Mouse (Mus musculus): Measurements from ENCODE around the gene Mad1l1. TPM values are rescaled to one million over a fixed set of nuclear protein-coding genes. Genes with fewer than 3 reads are reported as not detected.

The Mad1l1 gene
- polyA plus RNA-seq, 1 experiment from 2014 or later: 34.7 TPM

DNA sequence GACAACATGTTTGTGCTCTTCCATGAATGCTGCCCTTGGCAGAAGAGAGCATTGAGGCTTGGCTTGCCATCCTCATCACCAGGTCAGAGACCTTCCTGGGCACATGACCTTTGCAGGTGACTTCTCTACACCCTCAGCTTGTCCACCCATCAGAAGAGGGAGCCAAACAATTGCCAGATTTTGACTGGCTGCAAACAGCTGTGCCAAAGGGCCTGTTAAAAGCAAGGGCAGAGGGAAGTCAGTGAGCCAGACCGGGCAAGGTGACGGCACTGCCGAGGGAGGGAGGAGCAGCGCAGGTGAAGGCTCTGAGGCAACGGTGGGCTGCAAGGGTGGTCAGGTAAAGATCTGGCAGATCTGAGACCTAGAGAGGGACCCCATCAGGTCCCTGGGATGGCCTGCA is 141.3 kb downstream of the Mad1l1 start:
- Histone ChIP-seq H3K4me2 (replicated peaks) (no peak overlapping the region), H3K4me3 (replicated peaks) (no peak overlapping the region), H3K27ac (no peak overlapping the region), H3K36me3 (no peaks in the 10 kb centered on the region), H3K9ac (no peak overlapping the region), H3K4me1 (replicated peaks) (no peaks in the 10 kb centered on the region), H3K9me3 (no peaks in the 10 kb centered on the region), H3K27me3 (replicated peaks) (no peaks in the 10 kb centered on the region)
- ATAC-seq: no peak
- WGBS: 93% methylated on average over 5 of the region's 5 CpGs

DNA sequence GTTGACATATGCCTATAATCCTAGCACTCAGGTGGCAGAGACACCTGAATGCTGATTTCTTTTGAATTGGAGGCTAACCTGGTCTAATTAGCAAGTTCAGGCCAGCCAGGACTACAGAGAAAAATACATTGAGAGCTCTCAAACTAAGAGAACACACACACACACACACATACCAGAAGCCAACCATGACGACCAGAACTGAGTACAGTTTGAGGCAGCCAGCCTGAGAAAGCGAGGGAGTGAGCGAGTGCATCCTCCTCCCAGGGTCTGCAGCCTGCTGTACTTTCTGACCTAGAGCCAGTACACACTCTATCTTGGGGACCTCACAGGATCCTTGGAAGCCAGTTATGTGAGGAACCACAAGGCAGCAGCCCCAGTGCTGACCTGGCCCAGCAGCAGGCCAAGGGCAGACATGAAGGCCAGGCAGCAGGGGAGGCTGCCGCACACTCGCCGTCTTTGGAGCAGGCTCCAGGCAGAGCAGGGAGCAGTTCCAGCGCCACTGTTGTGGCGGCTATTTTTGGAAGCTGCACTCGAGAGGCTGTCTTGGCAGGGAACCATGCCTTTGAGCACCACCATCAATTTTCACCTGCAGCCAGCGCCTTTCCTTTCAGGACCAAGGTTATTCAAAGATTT is 143.2 kb downstream of the Mad1l1 start:
- H3K4me1 ChIP-seq (replicated peaks): no peaks in the 10 kb centered on the region
- no peak overlapping the region for H3K4me3 ChIP-seq (replicated peaks)
- no peak for ATAC-seq
- no peak overlapping the region for H3K4me2 ChIP-seq (replicated peaks)
- H3K36me3 ChIP-seq: no peaks in the 10 kb centered on the region
- H3K27ac ChIP-seq: no peak overlapping the region
- 54% methylated on average over 10 of the region's 10 CpGs for WGBS
- H3K27me3 ChIP-seq (replicated peaks): no peaks in the 10 kb centered on the region
- no peak overlapping the region for H3K9ac ChIP-seq
- H3K9me3 ChIP-seq: no peaks in the 10 kb centered on the region

DNA sequence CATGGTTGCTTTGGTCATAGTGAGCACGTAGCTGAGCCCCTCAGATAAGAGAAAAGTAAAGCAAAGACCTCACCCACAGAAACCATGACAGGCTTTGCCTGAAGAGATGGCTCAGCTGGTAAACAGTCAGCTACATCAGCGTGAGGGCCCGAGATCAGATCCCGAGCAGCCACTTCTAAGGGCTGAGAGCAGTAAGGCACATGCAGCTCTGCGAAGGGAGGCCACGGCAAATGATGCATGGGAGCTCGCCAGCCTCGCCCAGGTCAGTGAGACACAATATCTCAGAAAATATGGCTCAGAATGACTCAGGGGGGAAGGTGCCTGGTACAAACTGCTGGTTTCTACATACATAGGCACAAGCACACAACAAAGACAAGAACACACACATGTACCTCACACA is 143.8 kb downstream of the Mad1l1 start:
- H3K9me3 ChIP-seq: no peaks in the 10 kb centered on the region
- H3K27me3 ChIP-seq (replicated peaks): no peaks in the 10 kb centered on the region
- ATAC-seq: no peak
- no peaks in the 10 kb centered on the region for H3K36me3 ChIP-seq
- 63% methylated on average over 8 of the region's 8 CpGs for WGBS
- no peak overlapping the region for H3K4me3 ChIP-seq (replicated peaks)
- H3K9ac ChIP-seq: no peak overlapping the region
- H3K4me1 ChIP-seq (replicated peaks): no peaks in the 10 kb centered on the region
- H3K27ac ChIP-seq: no peak overlapping the region
- H3K4me2 ChIP-seq (replicated peaks): no peak overlapping the region

DNA sequence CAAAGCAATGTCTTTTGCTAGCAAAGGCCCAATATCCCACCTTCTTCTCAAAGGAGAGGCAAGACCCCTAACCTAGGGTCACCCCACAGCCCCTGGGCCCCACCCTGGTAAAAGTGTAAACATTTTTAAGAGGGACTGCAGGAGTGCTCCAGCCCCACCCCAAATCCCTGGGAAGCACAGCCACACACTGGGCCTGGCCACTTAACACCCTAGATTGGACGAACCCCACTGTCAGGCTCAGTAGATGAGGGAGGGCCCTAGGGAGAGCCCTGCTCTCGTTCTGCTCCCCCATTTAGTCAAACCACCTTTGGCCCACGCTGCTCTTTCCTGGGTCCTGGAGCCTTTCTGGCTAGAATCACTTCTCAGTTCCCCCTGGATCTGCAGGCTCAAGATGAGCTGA is 145.0 kb downstream of the Mad1l1 start:
- Histone ChIP-seq H3K4me1 (replicated peaks) (no peaks in the 10 kb centered on the region), H3K9ac (no peak overlapping the region), H3K27me3 (replicated peaks) (no peaks in the 10 kb centered on the region), H3K9me3 (no peaks in the 10 kb centered on the region), H3K27ac (no peak overlapping the region), H3K4me2 (replicated peaks) (no peak overlapping the region), H3K4me3 (replicated peaks) (no peak overlapping the region), H3K36me3 (no peaks in the 10 kb centered on the region)
- no peak for ATAC-seq
- WGBS: 67% methylated on average over 3 of the region's 3 CpGs

DNA sequence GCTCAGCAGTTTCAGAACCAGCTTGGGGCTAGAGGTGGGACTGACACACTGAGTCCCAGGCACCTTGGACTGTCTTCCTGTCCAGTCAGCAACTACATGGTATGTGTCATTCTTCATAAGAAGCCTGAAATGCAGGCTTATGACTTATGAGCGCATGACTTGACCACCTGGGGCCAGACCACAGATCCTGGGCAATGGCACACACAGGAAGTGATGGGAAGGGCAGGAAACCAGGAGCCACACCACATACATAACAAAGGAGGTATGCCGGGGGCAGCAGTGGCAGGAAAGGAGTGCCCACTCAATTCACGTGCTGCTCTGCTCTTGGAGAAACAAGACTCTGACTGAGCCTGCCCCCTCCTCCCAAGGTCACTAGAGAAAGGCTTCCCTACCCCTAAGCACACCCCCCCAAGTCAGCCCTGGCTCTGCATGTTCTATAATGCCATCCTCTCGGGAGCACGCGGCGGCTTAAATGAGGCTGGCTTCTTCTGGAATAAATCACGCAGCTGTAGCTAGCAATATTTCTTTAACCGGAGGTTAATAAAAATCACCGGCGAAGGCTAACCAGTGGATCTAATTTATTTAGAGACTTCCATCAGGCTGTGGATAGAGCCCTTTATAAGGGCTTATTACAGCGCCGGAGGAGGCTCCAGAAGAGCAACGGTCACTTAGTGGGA is 146.4 kb downstream of the Mad1l1 start:
- H3K4me1 ChIP-seq (replicated peaks): no peaks in the 10 kb centered on the region
- H3K36me3 ChIP-seq: no peaks in the 10 kb centered on the region
- no peak for ATAC-seq
- H3K9me3 ChIP-seq: no peaks in the 10 kb centered on the region
- H3K27ac ChIP-seq: no peak overlapping the region
- H3K9ac ChIP-seq: no peak overlapping the region
- no peaks in the 10 kb centered on the region for H3K27me3 ChIP-seq (replicated peaks)
- no peak overlapping the region for H3K4me2 ChIP-seq (replicated peaks)
- H3K4me3 ChIP-seq (replicated peaks): no peak overlapping the region
- WGBS: 82% methylated on average over 14 of the region's 14 CpGs

DNA sequence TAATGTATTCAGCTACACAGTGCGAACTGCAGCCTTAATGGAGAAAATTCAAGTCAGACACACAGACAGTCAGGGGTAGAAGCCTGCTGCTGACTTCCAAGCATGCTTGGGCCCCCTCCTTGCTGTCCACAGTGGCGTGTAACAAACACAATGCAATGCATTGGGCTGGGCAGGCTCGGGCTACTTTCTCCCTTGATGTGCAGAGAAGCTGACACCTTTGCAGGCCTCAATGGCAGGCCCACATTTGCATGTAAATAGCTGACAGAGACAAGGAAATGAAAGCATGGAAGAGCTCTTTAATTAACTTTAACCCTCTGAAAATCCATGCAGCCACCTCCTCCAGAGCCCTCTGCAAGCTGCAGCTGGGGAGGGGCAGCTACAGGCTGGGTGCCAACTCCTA is 147.3 kb downstream of the Mad1l1 start:
- H3K9me3 ChIP-seq: no peaks in the 10 kb centered on the region
- 56% methylated on average over 3 of the region's 3 CpGs for WGBS
- H3K27ac ChIP-seq: no peak overlapping the region
- H3K9ac ChIP-seq: no peak overlapping the region
- ATAC-seq: no peak
- no peaks in the 10 kb centered on the region for H3K4me1 ChIP-seq (replicated peaks)
- no peaks in the 10 kb centered on the region for H3K36me3 ChIP-seq
- H3K4me3 ChIP-seq (replicated peaks): no peak overlapping the region
- H3K27me3 ChIP-seq (replicated peaks): no peaks in the 10 kb centered on the region
- H3K4me2 ChIP-seq (replicated peaks): no peak overlapping the region

DNA sequence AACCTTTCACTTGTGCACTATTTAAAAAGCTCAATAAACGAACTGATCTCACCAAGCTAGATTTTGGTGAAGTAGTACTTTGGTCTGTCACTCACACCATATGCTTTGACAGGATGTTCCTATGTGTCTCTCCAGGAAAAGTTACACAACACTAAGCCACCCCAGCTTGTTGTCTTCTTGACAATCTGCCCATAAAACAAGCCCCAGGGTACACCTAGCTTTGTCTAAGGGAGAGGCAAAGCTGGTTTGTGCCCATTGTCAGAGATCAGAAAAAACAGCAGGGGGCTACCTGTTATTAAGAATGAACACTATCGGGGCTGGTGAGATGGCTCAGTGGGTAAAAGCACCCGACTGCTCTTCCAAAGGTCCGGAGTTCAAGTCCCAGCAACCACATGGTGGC is 148.2 kb downstream of the Mad1l1 start:
- no peak for ATAC-seq
- WGBS: 86% methylated on average over 4 of the region's 4 CpGs
- no peaks in the 10 kb centered on the region for H3K36me3 ChIP-seq
- H3K9ac ChIP-seq: no peak overlapping the region
- no peaks in the 10 kb centered on the region for H3K9me3 ChIP-seq
- H3K4me1 ChIP-seq (replicated peaks): no peaks in the 10 kb centered on the region
- no peak overlapping the region for H3K27ac ChIP-seq
- H3K4me3 ChIP-seq (replicated peaks): no peak overlapping the region
- H3K27me3 ChIP-seq (replicated peaks): no peaks in the 10 kb centered on the region
- no peak overlapping the region for H3K4me2 ChIP-seq (replicated peaks)

DNA sequence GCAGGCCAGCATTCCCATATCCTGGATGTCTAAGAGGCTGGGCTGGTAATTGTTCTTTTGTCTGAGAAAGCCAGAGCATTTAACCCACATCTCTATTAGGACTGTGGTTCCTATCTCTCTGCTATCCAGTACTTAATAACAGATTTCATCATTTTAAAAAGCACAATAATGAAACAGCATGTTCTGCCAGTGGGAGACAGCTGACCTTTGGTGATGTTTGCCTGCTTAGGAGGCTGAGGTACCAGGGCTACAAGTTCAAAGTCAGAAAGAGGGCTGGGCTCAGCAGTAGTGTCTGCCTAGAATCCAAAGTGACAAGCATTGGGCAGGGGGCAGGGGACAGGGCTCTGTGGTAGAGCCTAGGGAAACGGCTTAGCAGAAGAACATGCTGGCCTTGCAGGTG is 149.6 kb downstream of the Mad1l1 start:
- Histone ChIP-seq H3K9me3 (no peaks in the 10 kb centered on the region), H3K4me1 (replicated peaks) (no peaks in the 10 kb centered on the region), H3K4me2 (replicated peaks) (no peak overlapping the region), H3K36me3 (no peaks in the 10 kb centered on the region), H3K9ac (no peak overlapping the region), H3K27me3 (replicated peaks) (no peaks in the 10 kb centered on the region), H3K27ac (no peak overlapping the region), H3K4me3 (replicated peaks) (no peak overlapping the region)
- 70% methylated on average over 1 of the region's 1 CpGs for WGBS
- no peak for ATAC-seq

DNA sequence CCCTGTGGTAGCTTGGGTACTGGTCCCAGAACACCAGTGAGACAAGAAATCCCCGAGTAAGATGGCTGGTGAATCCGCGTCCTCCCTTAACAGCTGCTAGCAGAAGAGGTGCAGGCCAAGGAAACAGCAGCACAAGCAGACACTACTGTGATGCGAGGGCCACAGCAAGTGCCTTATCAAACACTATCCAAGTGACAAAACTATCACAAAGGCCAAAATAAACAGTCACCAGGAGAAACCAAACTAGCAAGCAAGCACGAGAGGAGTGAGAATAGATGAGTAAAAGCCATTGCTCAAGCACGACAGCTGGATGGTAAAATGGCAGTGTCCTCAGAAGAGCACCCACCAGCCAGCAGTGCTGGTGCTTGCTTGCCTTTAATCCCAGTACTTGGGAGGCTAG is 153.8 kb downstream of the Mad1l1 start:
- Histone ChIP-seq H3K4me2 (replicated peaks) (no peak overlapping the region), H3K4me3 (replicated peaks) (no peak overlapping the region), H3K9me3 (no peaks in the 10 kb centered on the region), H3K9ac (no peak overlapping the region), H3K4me1 (replicated peaks) (no peaks in the 10 kb centered on the region), H3K27me3 (replicated peaks) (no peaks in the 10 kb centered on the region), H3K36me3 (no peaks in the 10 kb centered on the region), H3K27ac (no peak overlapping the region)
- 73% methylated on average over 6 of the region's 6 CpGs for WGBS
- no peak for ATAC-seq

DNA sequence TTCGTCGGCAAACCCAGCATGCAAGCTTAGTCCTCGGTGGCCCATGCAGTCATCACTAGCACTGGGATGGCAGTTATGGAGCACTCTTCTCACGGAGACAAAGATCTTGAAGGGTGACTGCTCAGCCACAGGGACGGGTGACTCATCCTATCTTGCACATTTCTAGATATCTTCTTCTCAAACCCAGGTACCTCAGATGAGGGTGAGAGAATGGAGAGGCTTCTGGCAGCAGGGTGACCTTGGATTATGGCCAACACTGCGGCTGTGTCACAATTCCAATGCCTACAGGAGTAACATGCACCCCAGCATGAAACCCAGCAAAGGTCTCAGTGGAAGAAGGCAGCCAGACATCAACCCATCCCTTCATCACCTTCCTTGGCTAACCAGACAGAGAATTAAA is 154.3 kb downstream of the Mad1l1 start:
- Histone ChIP-seq H3K36me3 (no peaks in the 10 kb centered on the region), H3K9ac (no peak overlapping the region), H3K27ac (no peak overlapping the region), H3K4me2 (replicated peaks) (no peak overlapping the region), H3K4me3 (replicated peaks) (no peak overlapping the region), H3K9me3 (no peaks in the 10 kb centered on the region), H3K4me1 (replicated peaks) (no peaks in the 10 kb centered on the region), H3K27me3 (replicated peaks) (no peaks in the 10 kb centered on the region)
- WGBS: 89% methylated on average over 6 of the region's 6 CpGs
- no peak for ATAC-seq

DNA sequence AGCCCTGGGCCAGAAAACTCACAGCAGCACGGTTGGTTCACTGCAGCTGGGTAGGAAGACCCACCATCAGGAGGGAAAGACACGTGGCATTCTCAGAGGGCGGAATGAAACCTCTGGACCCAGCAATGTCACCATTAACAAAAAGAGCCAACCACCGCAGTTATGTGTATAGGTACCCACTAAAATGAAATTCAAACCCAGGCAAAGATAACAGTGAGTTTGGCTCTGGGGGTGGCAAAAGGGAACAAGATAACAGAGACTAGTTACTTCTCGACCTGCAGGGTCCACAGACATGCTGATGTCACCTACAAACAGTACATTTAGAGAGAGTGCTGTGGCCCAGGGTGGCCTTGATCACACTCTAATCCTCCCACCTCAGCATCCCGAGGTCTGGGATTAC is 157.4 kb downstream of the Mad1l1 start:
- no peak overlapping the region for H3K27ac ChIP-seq
- H3K9me3 ChIP-seq: no peaks in the 10 kb centered on the region
- no peak overlapping the region for H3K9ac ChIP-seq
- WGBS: 85% methylated on average over 6 of the region's 6 CpGs
- no peaks in the 10 kb centered on the region for H3K27me3 ChIP-seq (replicated peaks)
- no peaks in the 10 kb centered on the region for H3K36me3 ChIP-seq
- no peaks in the 10 kb centered on the region for H3K4me1 ChIP-seq (replicated peaks)
- H3K4me3 ChIP-seq (replicated peaks): no peak overlapping the region
- no peak overlapping the region for H3K4me2 ChIP-seq (replicated peaks)
- no peak for ATAC-seq

DNA sequence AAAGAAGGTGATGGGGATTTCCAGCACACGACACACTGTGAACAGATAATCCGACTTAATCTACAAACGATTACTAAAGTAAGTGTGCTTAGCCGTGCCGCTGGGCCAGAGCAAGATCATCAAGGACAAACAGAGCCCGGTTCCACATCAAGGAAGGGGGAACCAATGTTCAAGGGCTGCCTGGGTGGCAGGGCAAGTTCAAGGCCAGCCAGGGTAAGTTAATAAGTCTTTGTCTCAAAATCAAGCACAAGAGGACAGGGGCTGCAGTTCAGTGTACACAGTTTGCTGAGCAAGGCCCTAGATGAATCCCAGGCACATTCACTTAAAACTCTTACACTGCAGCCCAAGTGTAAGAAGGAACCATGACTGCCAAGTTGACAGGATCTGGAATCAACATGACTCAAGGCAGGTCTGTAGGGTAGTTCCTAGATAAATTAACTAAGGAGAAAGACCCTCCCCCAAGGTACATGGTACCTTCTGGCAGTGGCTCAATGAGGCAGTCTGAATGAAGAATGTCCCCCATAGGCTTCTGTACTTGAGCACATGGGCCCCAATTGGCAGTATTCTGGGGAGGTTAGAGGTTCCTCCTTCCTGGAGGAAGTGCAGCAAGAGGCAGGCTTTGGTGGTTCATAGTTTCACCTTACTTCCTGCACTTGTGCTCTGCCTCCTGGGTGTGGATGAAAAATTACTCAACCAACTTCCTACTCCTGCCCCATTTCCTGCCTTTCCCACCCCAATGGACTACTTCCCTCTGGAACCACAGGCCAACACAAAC is 159.1 kb downstream of the Mad1l1 start:
- no peaks in the 10 kb centered on the region for H3K36me3 ChIP-seq
- 55% methylated on average over 6 of the region's 6 CpGs for WGBS
- H3K4me1 ChIP-seq (replicated peaks): no peaks in the 10 kb centered on the region
- H3K27me3 ChIP-seq (replicated peaks): no peaks in the 10 kb centered on the region
- H3K4me2 ChIP-seq (replicated peaks): no peak overlapping the region
- H3K9ac ChIP-seq: no peak overlapping the region
- no peaks in the 10 kb centered on the region for H3K9me3 ChIP-seq
- H3K27ac ChIP-seq: no peak overlapping the region
- ATAC-seq: no peak
- H3K4me3 ChIP-seq (replicated peaks): no peak overlapping the region

DNA sequence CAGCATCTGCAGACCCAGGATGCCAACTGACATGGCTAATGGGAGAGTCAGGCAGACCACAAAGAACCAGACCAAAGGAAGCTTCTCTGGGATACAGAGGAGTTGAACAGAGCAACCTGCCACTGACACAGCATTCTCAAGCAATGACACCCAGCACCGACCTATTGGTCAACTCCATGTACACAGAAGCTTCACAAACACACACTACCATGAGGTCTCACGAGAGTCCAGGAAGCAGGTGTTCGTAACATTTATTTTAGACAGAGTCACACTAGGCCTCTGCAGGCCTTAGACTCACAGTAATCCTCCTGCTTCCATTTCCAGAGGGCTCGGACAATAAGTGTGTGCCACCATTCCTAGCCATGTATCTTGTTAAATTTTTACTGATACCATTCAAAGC is 162.3 kb downstream of the Mad1l1 start:
- Histone ChIP-seq H3K9ac (no peak overlapping the region), H3K9me3 (no peaks in the 10 kb centered on the region), H3K4me3 (replicated peaks) (no peak overlapping the region), H3K27ac (no peak overlapping the region), H3K4me2 (replicated peaks) (no peak overlapping the region), H3K36me3 (no peaks in the 10 kb centered on the region), H3K4me1 (replicated peaks) (no peaks in the 10 kb centered on the region), H3K27me3 (replicated peaks) (no peaks in the 10 kb centered on the region)
- 81% methylated on average over 4 of the region's 4 CpGs for WGBS
- ATAC-seq: no peak
